Mouse (Mus musculus) liver, embryonic 18 days (tissue): ENCODE data around the gene Il3ra. TPM values are rescaled to one million over a fixed set of nuclear protein-coding genes. Genes with fewer than 3 reads are reported as not detected.

Experiments used
- polyA plus RNA-seq: library from polyadenylated mRNA; depleted of rRNA; stranded (reverse); fragments of >200 nt; gene quantifications from 2 replicates; pipeline ENCODE4 v1.2.3, GENCODE M21; 2012; rRNA removed

Gene Il3ra
- 7.7 and 9.5 TPM in 2 replicates for polyA plus RNA-seq

GRCm38 (mm10) chr14:14345948-14346812 lies at the start of gene Il3ra:
Gene Il3ra (plus strand): TSS chr14:14346275.

GRCm38 (mm10) chr14:14322528-14322927 lies 23.5 kb upstream of the Il3ra start, which contains the start of gene Olfr31:
Gene Olfr31 (plus strand): TSS chr14:14322828.

GRCm38 (mm10) chr14:14400998-14401397 lies 54.9 kb downstream of the Il3ra start, which contains the start of gene Olfr721-ps1:
Gene Olfr721-ps1 (plus strand): TSS chr14:14401298.

Other genes with a start within 250 kb of the Il3ra start
- gene Psmd6, start 225.3 kb upstream of the Il3ra start, polyA plus RNA-seq, result 34.0 and 36.6 TPM in 2 replicates
- not detected in 2 replicates for gene Olfr720, start 159.4 kb upstream of the Il3ra start, polyA plus RNA-seq
- gene Olfr31, start 23.4 kb upstream of the Il3ra start, polyA plus RNA-seq, result not detected in 2 replicates
- gene Olfr721-ps1, start 55.0 kb downstream of the Il3ra start, polyA plus RNA-seq, result not detected in 2 replicates